Mouse (Mus musculus) gastrocnemius, adult 18-20 months (tissue): ENCODE data around the gene Upf2. TPM values are rescaled to one million over a fixed set of nuclear protein-coding genes. Genes with fewer than 3 reads are reported as not detected.

Experiments
- total RNA-seq, 2 experiments: library from RNA; stranded (reverse); gene quantifications; 2 replicates each; pipeline ENCODE4 v1.2.3; 2021

The Upf2 gene
- total RNA-seq, 2 experiments from 2014 or later, result 29.0 to 29.4 TPM

Other genes starting within 250 kb of the Upf2 start
- 1 to 10 TPM in 1 of 2 experiments, under 1 TPM in 1; 0.82 to 2.0 TPM for gene Camk1d, start 237.0 kb upstream of the Upf2 start, total RNA-seq
- gene Nudt5, start 106.5 kb upstream of the Upf2 start, total RNA-seq, result 1 to 10 TPM; 3.2 to 3.3 TPM
- 10 to 100 TPM; 74.5 to 76.7 TPM for gene Cdc123, start 106.3 kb upstream of the Upf2 start, total RNA-seq
- gene Gm13199, start 88.5 kb upstream of the Upf2 start, total RNA-seq, result not detected
- gene Sec61a2, start 56.0 kb upstream of the Upf2 start, total RNA-seq, result 10 to 100 TPM; 29.4 to 31.9 TPM
- 1 to 10 TPM; 1.7 to 2.6 TPM for gene Dhtkd1, start 8.7 kb upstream of the Upf2 start, total RNA-seq
- gene Proser2, start 178.7 kb downstream of the Upf2 start, total RNA-seq, result 1 to 10 TPM in 1 of 2 experiments, under 1 TPM in 1; 0.93 to 1.7 TPM